Mouse (Mus musculus) E14TG2a.4 (cell line): ENCODE data around the gene Nutm1.

Source experiments
- CTCF ChIP-seq: conservative IDR thresholded peaks from 2 replicates; pipeline ENCODE4 v1.5.1; 2014; ENCODE audit warnings: low read length
- NANOG ChIP-seq: IDR thresholded peaks from 2 replicates; pipeline ENCODE4 v1.6.1; 2014; ENCODE audit warnings: borderline replicate concordance, low read length, mixed read lengths

DNA sequence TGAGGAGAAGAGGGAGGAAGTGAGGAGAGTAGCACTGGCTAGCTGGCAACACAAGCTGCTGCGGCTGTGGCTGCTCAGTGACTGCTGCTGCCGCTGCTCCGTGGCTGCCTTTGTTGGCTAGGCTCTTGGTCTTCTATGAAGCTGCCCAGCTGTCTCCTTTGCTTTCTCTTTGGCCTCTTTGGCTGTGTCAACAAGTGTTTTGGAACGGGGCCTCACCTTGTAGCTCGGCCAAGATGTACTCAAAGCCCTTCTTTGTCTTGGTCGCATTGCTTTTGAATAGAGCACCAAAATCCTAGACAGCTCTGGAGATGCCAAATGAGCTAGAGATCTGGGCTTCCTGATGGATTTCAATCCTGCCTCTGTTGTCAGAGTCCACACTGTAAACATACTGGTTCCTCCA is 48.9 kb downstream of the Nutm1 start:
- TF ChIP-seq CTCF = no peak
- no peak for TF ChIP-seq NANOG
